Mouse (Mus musculus) embryonic fibroblast, embryonic 13.5 days (primary cell): ENCODE results near the gene Fkbp14.

Experiments
- CTCF ChIP-seq: IDR thresholded peaks from 2 replicates; pipeline ENCODE4 v1.5.1; 2011; ENCODE audit warnings: mild to moderate bottlenecking, control low read depth, low read length, moderate library complexity, borderline replicate concordance; ENCODE audit not compliant: insufficient read depth
- POLR2A ChIP-seq: IDR thresholded peaks from 2 replicates; pipeline ENCODE4 v1.6.1; 2011; ENCODE audit warnings: low read depth, mild to moderate bottlenecking, control low read depth, low read length, moderate library complexity

DNA sequence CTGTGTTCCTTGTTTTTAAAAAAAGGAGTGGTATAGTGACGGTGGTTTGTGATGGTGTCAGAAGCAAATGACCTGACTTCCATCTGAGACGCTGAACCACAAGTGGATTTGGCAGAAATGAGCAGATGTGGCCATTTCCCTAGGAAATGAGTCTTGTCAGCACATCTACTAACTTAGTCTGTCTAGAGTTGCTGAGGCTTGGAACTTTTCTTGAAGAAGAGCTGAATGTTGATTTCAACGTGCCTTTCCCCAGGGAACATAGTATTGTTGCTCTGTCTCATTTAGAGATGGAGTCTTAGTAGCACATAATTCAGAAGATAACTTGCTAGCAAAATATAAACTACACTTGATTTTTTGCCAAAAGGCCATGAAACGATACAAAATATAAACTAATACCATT, 23.2 kb upstream of the Fkbp14 start:
- no peak for TF ChIP-seq POLR2A
- TF ChIP-seq CTCF: no peak
